Mouse (Mus musculus) kidney, adult 2 months (tissue): Measurements from ENCODE around the gene Rnf169. TPM values are rescaled to one million over a fixed set of nuclear protein-coding genes. Genes with fewer than 3 reads are reported as not detected.
"Not testable (repeated sequence)": the region's sequence is repeated elsewhere in the genome, so short reads cannot be mapped to it uniquely, and the experiment has no call there.

Source experiments
- DNase-seq: peaks from one replicate; pipeline ENCODE4 v3.0.0; 2021
- H3K27ac ChIP-seq: fragments of 200-500 bp; 2 replicates; pipeline ENCODE4 v1.5.1; 2012; ENCODE audit warnings: low read depth, low read length, control low read depth, inconsistent platforms; ENCODE audit not compliant: insufficient read depth
- H3K27me3 ChIP-seq: fragments of 200-500 bp; replicated peaks from 2 replicates; pipeline ENCODE4 v1.6.1; 2012; ENCODE audit warnings: mild to moderate bottlenecking, moderate library complexity, low read length, inconsistent platforms; ENCODE audit not compliant: control insufficient read depth, insufficient read depth
- H3K36me3 ChIP-seq: fragments of 200-500 bp; 2 replicates; pipeline ENCODE4 v1.6.1; 2012; ENCODE audit warnings: mild to moderate bottlenecking, moderate library complexity, low read length, inconsistent platforms; ENCODE audit not compliant: control insufficient read depth, insufficient read depth
- H3K4me1 ChIP-seq: fragments of 200-500 bp; 2 replicates; pipeline ENCODE4 v1.6.1; 2011; ENCODE audit warnings: low read length; ENCODE audit not compliant: control insufficient read depth, insufficient read depth
- H3K4me3 ChIP-seq: fragments of 200-500 bp; 2 replicates; pipeline ENCODE4 v1.5.1; 2011; ENCODE audit warnings: mild to moderate bottlenecking, low read depth, low read length, control low read depth; ENCODE audit not compliant: insufficient read depth
- CTCF ChIP-seq: fragments of 200-500 bp; conservative IDR thresholded peaks from 2 replicates; pipeline ENCODE4 v1.5.1; 2011; ENCODE audit warnings: low read depth, mild to moderate bottlenecking, control low read depth, low read length, moderate library complexity, mixed read lengths; ENCODE audit not compliant: insufficient read depth, insufficient read length
- POLR2A ChIP-seq: fragments of 200-500 bp; IDR thresholded peaks from one replicate; pipeline ENCODE4 v1.6.1; 2011; ENCODE audit warnings: low read depth, low read length, control low read depth
- WGBS: fragments of 180-500 bp; shearing (Covaris S2); methylation state at CpG from one replicate; pipeline ENCODE4 v1.1.7; 2018; 5-methylcytosine and 5-hydroxymethylcytosine counted together
- polyA plus RNA-seq: library from polyadenylated mRNA; depleted of rRNA; stranded (reverse); fragments of >200 nt; gene quantifications from 2 replicates; pipeline ENCODE4 v1.2.3, GENCODE M21; 2012

The Rnf169 gene
- polyA plus RNA-seq, 1 experiment = 5.7 TPM

GRCm38 (mm10) chr7:99966011-99966721, 14.1 kb downstream of the Rnf169 start:
- no peak overlapping the region for H3K4me3 ChIP-seq
- TF ChIP-seq CTCF (no peak), POLR2A (no peak)
- H3K27ac ChIP-seq = no peak overlapping the region
- no peaks in the 10 kb centered on the region for H3K36me3 ChIP-seq
- DNase-seq = no peak
- H3K4me1 ChIP-seq = peaks cover 54% of the 10 kb centered on the region
- WGBS = 48% methylated on average over 9 of the region's 9 CpGs
- no peaks in the 10 kb centered on the region for H3K27me3 ChIP-seq

- peak; percentile 73 for DNase-seq
- 25% methylated on average over 9 of the region's 9 CpGs for WGBS
- no peaks in the 10 kb centered on the region for H3K36me3 ChIP-seq
- H3K4me3 ChIP-seq = peak overlapping the region; percentile 11; the same call in 1 of the 2 replicates
- no peaks in the 10 kb centered on the region for H3K27me3 ChIP-seq
- no peak for TF ChIP-seq CTCF
- no peak for TF ChIP-seq POLR2A
- H3K4me1 ChIP-seq = peaks cover 55% of the 10 kb centered on the region
- H3K27ac ChIP-seq = peak overlapping the region; percentile 27
Measured at GRCm38 (mm10) chr7:99965020-99965841, 15.0 kb downstream of the Rnf169 start.

- no peak overlapping the region; the same call in 1 of the 2 replicates for H3K4me3 ChIP-seq
- DNase-seq = no peak
- no peaks in the 10 kb centered on the region for H3K27me3 ChIP-seq
- peaks cover 49% of the 10 kb centered on the region for H3K4me1 ChIP-seq
- TF ChIP-seq POLR2A (no peak), CTCF (no peak)
- no peaks in the 10 kb centered on the region for H3K36me3 ChIP-seq
- peak overlapping the region; percentile 88 for H3K27ac ChIP-seq
- WGBS = 39% methylated on average over 3 of the region's 3 CpGs
Measured at GRCm38 (mm10) chr7:99963237-99963860, 16.9 kb downstream of the Rnf169 start.

- Histone ChIP-seq H3K27ac (peak overlapping the region; percentile 88), H3K4me3 (no peak overlapping the region), H3K4me1 (peaks cover 47% of the 10 kb centered on the region), H3K27me3 (no peaks in the 10 kb centered on the region), H3K36me3 (no peaks in the 10 kb centered on the region)
- no peak for TF ChIP-seq POLR2A
- DNase-seq = peak; percentile 79
- WGBS = 25% methylated on average over 8 of the region's 8 CpGs
Measured at GRCm38 (mm10) chr7:99962536-99963236, 17.6 kb downstream of the Rnf169 start.

GRCm38 (mm10) chr7:99961518-99961917, 18.7 kb downstream of the Rnf169 start:
- Histone ChIP-seq H3K36me3 (no peaks in the 10 kb centered on the region), H3K27me3 (no peaks in the 10 kb centered on the region), H3K4me1 (peaks cover 50% of the 10 kb centered on the region), H3K4me3 (no peak overlapping the region), H3K27ac (no peak overlapping the region; the same call in 1 of the 2 replicates)
- WGBS = 77% methylated on average over 2 of the region's 2 CpGs
- DNase-seq = no peak
- no peak for TF ChIP-seq POLR2A
- no peak for TF ChIP-seq CTCF

GRCm38 (mm10) chr7:99960571-99960970, 19.7 kb downstream of the Rnf169 start:
- WGBS = 72% methylated on average over 2 of the region's 2 CpGs
- H3K36me3 ChIP-seq, DNase-seq, H3K27ac ChIP-seq, H3K4me3 ChIP-seq, H3K27me3 ChIP-seq: not testable (repeated sequence)
- H3K4me1 ChIP-seq = peaks cover 43% of the 10 kb centered on the region
